Mouse (Mus musculus) yolk sac, embryonic 10.5 days (tissue): ENCODE measurements around the gene Ntpcr.

Experiments
- DNase-seq: peaks from one replicate; pipeline ENCODE4 v3.0.0-alpha.2; 2017; ENCODE audit warnings: low spot score

Ntpcr gene

DNA sequence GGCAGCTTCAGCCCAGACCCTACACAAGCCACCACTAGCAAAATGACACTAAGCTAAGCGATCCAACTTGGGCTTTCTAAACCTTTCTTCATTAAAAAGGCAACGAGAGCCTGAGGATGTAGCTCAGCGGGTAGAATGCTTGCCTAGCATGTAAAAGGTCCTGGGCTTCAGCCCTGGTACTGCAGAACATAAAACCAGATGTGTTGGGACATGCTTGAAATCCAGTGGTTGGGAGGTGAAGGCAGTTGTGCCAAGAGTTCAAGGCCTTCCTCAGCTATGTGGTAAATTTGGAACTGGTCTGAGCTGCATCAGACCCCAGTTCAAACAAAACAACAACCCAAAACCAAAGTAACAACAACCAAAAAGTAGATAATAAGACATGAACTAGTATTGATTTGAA is 46.6 kb downstream of the Ntpcr start:
- DNase-seq: no peak

DNA sequence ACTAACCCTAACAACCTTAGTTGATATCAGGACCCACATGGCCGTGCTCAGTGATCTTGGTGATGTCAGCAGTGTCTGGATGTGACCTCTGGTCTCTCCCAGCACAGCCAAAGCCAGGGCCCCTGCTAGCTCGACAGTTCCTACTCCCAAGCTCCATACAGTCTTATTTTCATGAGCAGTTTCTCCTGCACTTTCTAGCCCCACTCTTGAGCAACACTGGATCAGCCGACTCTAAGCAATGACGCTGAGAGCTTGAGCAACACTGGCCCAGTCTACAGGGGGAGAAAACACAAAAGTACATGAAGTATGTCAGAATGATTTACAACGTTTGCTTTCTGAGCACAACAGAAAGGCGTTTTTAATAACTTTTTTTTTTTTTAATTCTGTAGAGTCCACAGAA is 47.0 kb downstream of the Ntpcr start:
- DNase-seq: peak; percentile 69

DNA sequence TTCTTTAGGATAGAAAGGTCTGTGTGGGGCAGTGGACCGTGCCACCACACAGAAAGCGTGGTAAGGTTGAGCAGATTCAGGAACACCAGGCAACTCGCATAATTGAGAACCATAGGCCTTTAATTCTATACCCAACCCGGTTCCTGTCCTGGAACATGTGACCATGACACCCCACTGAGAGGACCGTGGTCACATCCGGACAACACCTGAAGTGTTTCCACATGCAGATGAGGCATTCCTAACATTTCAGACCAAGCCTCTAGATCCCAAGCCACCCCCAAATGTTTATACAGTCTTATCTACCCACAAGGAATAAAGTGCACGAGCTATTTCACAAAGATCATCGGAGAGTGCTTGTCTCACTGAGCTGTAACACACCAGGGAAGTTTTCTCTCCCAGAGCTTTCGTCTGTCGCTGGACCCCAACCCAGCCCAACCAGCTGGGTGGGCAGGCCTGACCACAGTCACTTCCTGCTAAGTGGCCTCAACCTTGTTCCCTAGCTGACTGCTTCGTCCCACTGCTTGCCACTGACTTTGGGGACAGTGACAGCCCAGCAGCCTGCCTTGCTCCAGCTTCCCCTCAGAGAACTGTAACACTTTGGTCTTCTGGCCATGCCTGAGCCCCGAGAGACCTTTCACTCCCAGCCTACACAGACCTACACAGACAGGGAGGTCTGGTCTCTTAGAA is 47.9 kb downstream of the Ntpcr start:
- DNase-seq: peak; percentile 42

DNA sequence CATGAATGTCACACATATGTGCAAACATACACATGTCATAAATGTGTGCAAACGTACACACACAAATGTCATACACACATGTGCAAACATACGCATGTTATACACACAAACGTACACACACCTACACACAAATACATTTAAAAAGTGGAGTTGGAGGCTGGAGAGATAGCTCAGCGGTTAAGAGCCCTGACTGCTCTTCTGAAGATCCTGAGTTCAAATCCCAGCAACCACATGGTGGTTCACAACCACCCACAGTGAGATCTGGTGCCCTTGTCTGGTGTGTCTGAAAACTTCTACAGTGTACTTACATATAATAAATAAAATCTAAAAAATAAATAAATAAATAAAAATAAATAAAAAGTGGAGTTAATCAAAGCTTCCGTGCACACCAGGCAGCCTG is 49.2 kb downstream of the Ntpcr start:
- no peak for DNase-seq

DNA sequence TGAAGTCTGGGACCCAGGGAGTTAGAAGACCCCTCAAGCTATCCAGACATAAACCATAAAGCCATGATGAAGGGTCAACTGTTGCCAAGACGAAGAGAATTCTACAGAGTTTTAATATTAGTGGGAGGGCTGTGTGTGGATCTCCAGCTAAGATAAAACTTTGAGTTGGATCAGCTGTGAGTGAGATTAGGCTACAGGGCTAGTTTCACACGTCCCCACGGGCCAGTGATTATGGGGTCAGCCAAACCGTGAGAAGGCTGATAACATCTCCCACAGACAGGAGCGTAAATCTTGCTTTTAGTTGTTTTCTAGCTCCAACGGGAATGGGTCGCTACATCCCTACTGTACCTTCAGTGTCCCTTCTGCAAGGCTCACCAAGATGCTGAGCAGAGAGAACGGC is 49.9 kb downstream of the Ntpcr start:
- DNase-seq: no peak

DNA sequence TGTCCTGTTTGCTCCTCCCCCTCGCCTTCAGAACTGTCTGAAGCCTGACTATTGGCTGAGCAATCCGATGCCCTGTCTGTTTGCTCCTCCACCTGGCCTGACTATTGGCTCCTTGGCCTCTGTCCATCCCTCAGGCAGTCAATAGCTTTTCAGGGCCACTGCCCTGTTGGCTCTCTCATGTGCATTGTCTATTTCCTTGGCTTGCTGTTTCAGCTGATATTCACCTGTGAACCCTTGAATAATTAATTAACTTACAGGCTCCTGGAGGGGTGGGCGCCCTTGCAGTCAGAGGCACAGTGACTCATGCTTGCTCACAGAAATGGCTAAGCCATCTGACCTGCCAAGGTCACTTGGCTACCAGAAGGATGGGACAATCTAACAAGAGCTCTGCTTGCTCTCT is 52.4 kb downstream of the Ntpcr start:
- DNase-seq: peak; percentile 55

DNA sequence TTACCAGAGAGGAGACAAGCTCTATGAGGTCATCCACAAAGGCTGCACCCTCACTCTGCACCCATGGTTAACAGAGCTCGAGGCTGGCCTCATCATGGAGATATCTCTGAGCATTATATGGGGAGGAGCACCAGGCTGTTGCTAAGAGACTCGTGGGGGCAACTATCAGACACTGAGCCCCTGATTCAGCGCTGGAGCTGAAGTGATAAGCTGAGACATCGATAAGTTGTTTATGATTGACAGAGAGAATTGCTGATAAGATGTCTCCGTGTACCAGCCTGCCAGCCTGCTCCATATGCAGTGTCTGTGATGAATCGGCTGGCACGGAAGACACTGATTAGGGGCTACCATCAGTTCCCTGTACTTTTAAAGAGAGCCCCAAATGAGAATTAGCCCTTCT is 57.1 kb downstream of the Ntpcr start:
- DNase-seq: no peak

DNA sequence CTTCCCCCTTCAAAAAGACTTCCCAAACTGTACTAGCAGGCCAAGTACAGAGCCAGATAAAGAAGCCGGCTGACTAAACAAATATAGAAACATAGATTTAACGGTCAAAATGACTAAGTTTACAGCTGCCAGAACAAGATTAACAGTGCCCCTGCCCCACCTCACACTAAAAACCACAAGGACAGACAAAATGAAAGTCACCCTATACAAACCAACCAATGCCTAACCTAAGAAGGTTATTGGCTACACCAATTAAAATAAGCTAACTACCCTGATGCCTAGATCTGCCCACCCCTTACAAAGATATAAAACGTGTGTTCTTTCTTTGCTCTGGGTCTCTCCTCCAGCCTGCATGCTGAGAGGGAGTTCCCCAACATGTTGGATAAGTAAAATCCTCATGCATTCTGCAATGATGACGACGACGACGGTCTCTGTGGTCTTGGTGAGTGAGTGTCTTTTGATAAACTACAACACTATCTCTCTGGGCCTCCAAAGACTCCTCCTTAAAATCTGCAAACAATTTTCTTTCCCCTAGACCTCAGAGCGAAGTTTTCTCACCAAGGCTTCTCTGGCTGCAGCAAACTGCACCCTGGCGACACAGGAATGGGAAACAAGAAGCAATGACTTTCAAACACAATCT is 63.2 kb downstream of the Ntpcr start:
- DNase-seq: no peak

DNA sequence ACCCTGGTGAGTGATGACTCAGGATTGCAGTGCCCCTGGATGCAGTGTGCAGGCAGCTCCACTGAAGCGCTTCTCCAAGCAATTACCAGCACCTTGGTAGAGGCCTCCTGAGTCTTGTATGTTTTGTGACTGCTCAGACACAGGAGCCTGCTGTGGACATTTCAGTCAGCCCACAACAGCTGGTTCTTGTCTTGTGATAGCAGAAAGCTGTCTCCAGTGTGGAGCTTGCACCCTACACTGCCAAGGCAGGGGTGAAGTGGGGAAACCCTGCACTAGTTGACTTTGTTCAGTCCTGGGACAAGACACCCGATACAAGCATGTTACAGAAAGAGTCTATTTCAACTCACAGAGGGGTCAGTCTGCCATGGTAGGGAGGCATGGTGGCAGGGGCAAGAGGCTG is 65.6 kb downstream of the Ntpcr start:
- DNase-seq: no peak

DNA sequence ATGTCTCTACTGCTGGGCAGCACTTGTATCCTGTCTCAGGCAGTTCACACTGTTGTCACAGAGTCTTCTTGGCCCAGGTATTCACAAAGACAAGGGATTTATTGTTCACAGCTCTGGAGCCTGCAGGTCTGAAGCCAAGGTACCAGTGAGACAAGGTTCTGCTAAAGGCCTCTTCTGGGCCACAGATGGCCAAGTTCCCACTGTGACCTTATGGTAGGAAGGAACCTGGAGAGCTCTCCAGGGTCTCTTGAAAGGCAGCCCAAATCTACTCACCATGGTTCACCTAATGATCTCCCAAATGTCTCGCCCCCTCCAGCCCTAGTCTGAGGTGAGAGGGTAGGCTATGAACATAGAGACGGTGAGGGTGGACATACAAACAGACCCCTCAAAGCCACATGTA is 67.2 kb downstream of the Ntpcr start:
- no peak for DNase-seq
